Mouse (Mus musculus): ENCODE data around the gene Cacna2d1. TPM values are rescaled to one million over a fixed set of nuclear protein-coding genes. Genes with fewer than 3 reads are reported as not detected.

The Cacna2d1 gene
- total and polyA plus RNA-seq, 3 experiments = 0.08 to 0.13 TPM; not detected in 1

DNA sequence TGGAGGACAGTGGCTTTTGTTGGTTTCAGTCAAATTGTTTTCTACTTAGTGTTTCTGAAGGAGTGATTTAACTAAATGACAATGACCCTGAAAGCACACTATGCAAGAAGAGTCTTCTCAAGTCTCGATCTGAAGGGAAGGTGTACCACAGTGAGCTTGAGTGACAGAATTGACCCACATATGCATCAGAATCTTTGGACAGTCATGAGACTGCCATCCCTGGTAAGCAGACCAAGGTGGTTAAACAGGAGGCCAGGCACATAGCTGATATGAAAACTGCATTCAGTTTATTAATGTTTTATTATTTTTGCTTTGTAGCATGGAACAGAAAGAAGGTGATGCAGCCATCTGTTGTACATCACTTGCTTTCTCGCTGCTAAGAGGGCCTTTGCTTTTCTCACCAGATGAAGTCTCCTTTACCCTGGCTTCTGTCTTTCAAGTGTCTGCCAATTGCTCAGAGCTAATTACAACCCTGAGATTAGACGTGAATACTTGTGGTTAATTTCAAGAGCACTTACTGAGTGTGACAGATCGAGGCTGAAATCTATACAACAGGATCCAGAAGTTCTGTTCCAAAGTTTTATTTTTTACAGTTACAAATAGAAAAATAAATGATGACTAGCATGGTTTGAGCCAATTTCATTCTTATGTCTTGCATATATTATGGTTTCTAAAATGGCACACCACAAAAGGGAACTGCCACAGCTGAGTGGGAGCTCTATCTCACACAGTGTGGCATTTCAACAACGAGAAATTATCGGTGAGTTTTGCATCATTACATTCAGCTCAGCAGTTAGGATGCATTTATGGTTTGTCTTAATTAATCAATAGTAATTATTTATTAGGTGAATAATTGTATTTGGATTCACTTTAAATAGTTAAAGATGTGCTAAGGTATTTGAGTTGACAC is 221.1 kb downstream of the Cacna2d1 start:
- no peak for TF ChIP-seq POLR2AphosphoS2 (IDR thresholded peaks at IDR 0.05; ENCODE audit: low read length)
- no peak for TF ChIP-seq ZC3H11A (IDR thresholded peaks at IDR 0.05; ENCODE audit: low read depth, low read length)
- TF ChIP-seq TCF12 (IDR thresholded peaks at IDR 0.05; ENCODE audit: low read depth, low read length) = no peak
- no peak for TF ChIP-seq RAD21 (IDR thresholded peaks at IDR 0.05; ENCODE audit: low read depth, low read length)
- TF ChIP-seq GABPA (IDR thresholded peaks at IDR 0.05; ENCODE audit: low read depth, low read length) = no peak
- TF ChIP-seq NELFE (IDR thresholded peaks at IDR 0.05; ENCODE audit: low read depth, low read length) = no peak
- no peak for TF ChIP-seq MAX (IDR thresholded peaks at IDR 0.05; ENCODE audit: low read length)
- no peak for TF ChIP-seq EP300 (IDR thresholded peaks at IDR 0.05; ENCODE audit: low read depth in 1 of 2, low read length in 2 of 2)
- no peak for TF ChIP-seq MXI1 (IDR thresholded peaks at IDR 0.05; ENCODE audit: low read depth, low read length)
- no peak for TF ChIP-seq JUND (IDR thresholded peaks at IDR 0.05; ENCODE audit: low read depth, low read length)
- no peak for TF ChIP-seq MEF2A (IDR thresholded peaks at IDR 0.05; ENCODE audit: extremely low read depth, insufficient replicate concordance, low read depth, low read length, poor library complexity, severe bottlenecking)
- TF ChIP-seq MAZ (IDR thresholded peaks at IDR 0.05; ENCODE audit: low read depth, low read length) = no peak
- no peak for TF ChIP-seq BHLHE40 (IDR thresholded peaks at IDR 0.05; ENCODE audit: borderline replicate concordance, low read depth, low read length)
- no peak for TF ChIP-seq USF1 (IDR thresholded peaks at IDR 0.05; ENCODE audit: low read depth, low read length)
- TF ChIP-seq ZMIZ1 (IDR thresholded peaks at IDR 0.05; ENCODE audit: low read depth, low read length) = no peak
- no peak for TF ChIP-seq TBP (IDR thresholded peaks at IDR 0.05; ENCODE audit: low read depth, low read length)
- TF ChIP-seq MAFK (IDR thresholded peaks at IDR 0.05; ENCODE audit: borderline replicate concordance, low read depth, low read length) = no peak
- TF ChIP-seq ETS1 (IDR thresholded peaks at IDR 0.05; ENCODE audit: low read depth, low read length) = no peak
- TF ChIP-seq CHD2 (IDR thresholded peaks at IDR 0.05; ENCODE audit: low read length) = no peak
- TF ChIP-seq CHD1 (IDR thresholded peaks at IDR 0.05; ENCODE audit: low read depth, low read length) = no peak
- Histone ChIP-seq H3K9ac (ENCODE audit: control insufficient read depth, low read depth, low read length, poor library complexity, severe bottlenecking) (no peak overlapping the region), H3K79me2 (ENCODE audit: control insufficient read depth, insufficient read depth, low read length, poor library complexity) (no peaks in the 10 kb centered on the region), H3K4me1 (ENCODE audit: control insufficient read depth in 1 of 2, insufficient read depth in 2 of 2, low read length in 2 of 2) (no peaks in the 10 kb centered on the region), H3K4me3 (ENCODE audit: control insufficient read depth in 1 of 2, insufficient read depth in 1 of 2, low read depth in 2 of 2, low read length in 2 of 2) (no peak overlapping the region), H3K9me3 (replicated peaks; ENCODE audit: insufficient read depth, low read length) (no peaks in the 10 kb centered on the region), H3K27ac (ENCODE audit: control insufficient read depth, low read depth, low read length) (no peak overlapping the region), H3K27me3 (ENCODE audit: control insufficient read depth in 1 of 2, insufficient read depth in 2 of 2, low read length in 2 of 2) (no peaks in the 10 kb centered on the region), H3K36me3 (ENCODE audit: control insufficient read depth in 1 of 2, insufficient read depth in 2 of 2, low read length in 2 of 2) (no peaks in the 10 kb centered on the region)
- no peak for DNase-seq (ENCODE audit: low read depth, low spot score)
